Mouse (Mus musculus): ENCODE measurements around the gene Tagap. TPM values are rescaled to one million over a fixed set of nuclear protein-coding genes. Genes with fewer than 3 reads are reported as not detected.

Gene Tagap
- polyA plus RNA-seq, 1 experiment from 2014 or later: 1.5 TPM

- no peak overlapping the region for H3K4me3 ChIP-seq (ENCODE audit: low read depth, low read length)
- H3K36me3 ChIP-seq (replicated peaks; ENCODE audit: insufficient read depth, low read length): no peaks in the 10 kb centered on the region
- WGBS (ENCODE audit: insufficient replicate concordance): 65% methylated on average over 10 of the region's 10 CpGs
- TF ChIP-seq EP300 (IDR thresholded peaks at IDR 0.05; ENCODE audit: low read depth) (no peak), CTCF (IDR thresholded peaks at IDR 0.05; ENCODE audit: low read depth) (no peak)
- H3K4me1 ChIP-seq (ENCODE audit: insufficient read depth): peaks cover 17% of the 10 kb centered on the region
- no peaks in the 10 kb centered on the region for H3K9me3 ChIP-seq (ENCODE audit: low read length)
- H3K27me3 ChIP-seq (ENCODE audit: insufficient read depth, low read length): no peaks in the 10 kb centered on the region
- ATAC-seq (no peak), DNase-seq (no peak)
- no peak overlapping the region for H3K9ac ChIP-seq (replicated peaks)
- H3K27ac ChIP-seq (ENCODE audit: low read depth): no peak overlapping the region
- no peak overlapping the region for H3K4me2 ChIP-seq (ENCODE audit: low read depth, low read length)
These were observed 41.2 kb upstream of the Tagap start for GRCm38 (mm10) chr17:7884606-7885005.

- H3K36me3 ChIP-seq (replicated peaks; ENCODE audit: insufficient read depth, low read length): no peaks in the 10 kb centered on the region
- no peaks in the 10 kb centered on the region for H3K9me3 ChIP-seq (ENCODE audit: low read length)
- TF ChIP-seq CTCF (IDR thresholded peaks at IDR 0.05; ENCODE audit: low read depth) (no peak), EP300 (IDR thresholded peaks at IDR 0.05; ENCODE audit: low read depth) (no peak)
- ATAC-seq: no peak
- 64% methylated on average over 20 of the region's 20 CpGs for WGBS (ENCODE audit: insufficient replicate concordance)
- no peak overlapping the region for H3K27ac ChIP-seq (ENCODE audit: low read depth)
- no peak overlapping the region for H3K4me2 ChIP-seq (ENCODE audit: low read depth, low read length)
- no peak for DNase-seq
- no peak overlapping the region for H3K4me3 ChIP-seq (ENCODE audit: low read depth, low read length)
- no peak overlapping the region for H3K9ac ChIP-seq (replicated peaks)
- peaks cover 17% of the 10 kb centered on the region for H3K4me1 ChIP-seq (ENCODE audit: insufficient read depth)
- no peaks in the 10 kb centered on the region for H3K27me3 ChIP-seq (ENCODE audit: insufficient read depth, low read length)
These were observed 38.6 kb upstream of the Tagap start for GRCm38 (mm10) chr17:7887071-7887815.

- H3K36me3 ChIP-seq (replicated peaks; ENCODE audit: insufficient read depth, low read length): no peaks in the 10 kb centered on the region
- H3K9ac ChIP-seq (replicated peaks): no peak overlapping the region
- H3K4me1 ChIP-seq (ENCODE audit: insufficient read depth): peaks cover 17% of the 10 kb centered on the region
- ATAC-seq: no peak
- 80% methylated on average over 6 of the region's 6 CpGs for whole genome bisulfite sequencing (ENCODE audit: insufficient replicate concordance)
- H3K4me2 ChIP-seq (ENCODE audit: low read depth, low read length): no peak overlapping the region
- no peaks in the 10 kb centered on the region for H3K9me3 ChIP-seq (ENCODE audit: low read length)
- no peak for DNase-seq
- TF ChIP-seq CTCF (IDR thresholded peaks at IDR 0.05; ENCODE audit: low read depth) (no peak), EP300 (IDR thresholded peaks at IDR 0.05; ENCODE audit: low read depth) (no peak)
- H3K27me3 ChIP-seq (ENCODE audit: insufficient read depth, low read length): no peaks in the 10 kb centered on the region
- no peak overlapping the region for H3K27ac ChIP-seq (ENCODE audit: low read depth)
- no peak overlapping the region for H3K4me3 ChIP-seq (ENCODE audit: low read depth, low read length)
These were observed 37.5 kb upstream of the Tagap start for GRCm38 (mm10) chr17:7888291-7888690.

- H3K9ac ChIP-seq (replicated peaks): no peak overlapping the region
- ATAC-seq: no peak
- TF ChIP-seq CTCF (IDR thresholded peaks at IDR 0.05; ENCODE audit: low read depth): no peak
- no peak for TF ChIP-seq EP300 (IDR thresholded peaks at IDR 0.05; ENCODE audit: low read depth)
- H3K27me3 ChIP-seq (ENCODE audit: insufficient read depth, low read length): no peaks in the 10 kb centered on the region
- H3K4me1 ChIP-seq (ENCODE audit: insufficient read depth): peaks cover 17% of the 10 kb centered on the region
- DNase-seq: no peak
- 47% methylated on average over 9 of the region's 9 CpGs for WGBS (ENCODE audit: insufficient replicate concordance)
- no peak overlapping the region for H3K4me2 ChIP-seq (ENCODE audit: low read depth, low read length)
- H3K9me3 ChIP-seq (ENCODE audit: low read length): no peaks in the 10 kb centered on the region
- no peaks in the 10 kb centered on the region for H3K36me3 ChIP-seq (replicated peaks; ENCODE audit: insufficient read depth, low read length)
- no peak overlapping the region for H3K27ac ChIP-seq (ENCODE audit: low read depth)
- no peak overlapping the region for H3K4me3 ChIP-seq (ENCODE audit: low read depth, low read length)
These were observed 36.8 kb upstream of the Tagap start for GRCm38 (mm10) chr17:7889026-7889425.

- no peak for DNase-seq
- no peak for TF ChIP-seq CTCF (IDR thresholded peaks at IDR 0.05; ENCODE audit: low read depth)
- no peak for TF ChIP-seq EP300 (IDR thresholded peaks at IDR 0.05; ENCODE audit: low read depth)
- Histone ChIP-seq H3K4me2 (ENCODE audit: low read depth, low read length) (no peak overlapping the region), H3K9ac (replicated peaks) (no peak overlapping the region), H3K4me1 (ENCODE audit: insufficient read depth) (peaks cover 4% of the 10 kb centered on the region), H3K27ac (ENCODE audit: low read depth) (no peak overlapping the region), H3K4me3 (ENCODE audit: low read depth, low read length) (no peak overlapping the region), H3K9me3 (ENCODE audit: low read length) (no peaks in the 10 kb centered on the region), H3K36me3 (replicated peaks; ENCODE audit: insufficient read depth, low read length) (no peaks in the 10 kb centered on the region), H3K27me3 (ENCODE audit: insufficient read depth, low read length) (no peaks in the 10 kb centered on the region)
- WGBS (ENCODE audit: insufficient replicate concordance): 59% methylated on average over 8 of the region's 8 CpGs
- ATAC-seq: no peak
These were observed 33.1 kb upstream of the Tagap start for GRCm38 (mm10) chr17:7892676-7893075.

GRCm38 (mm10) chr17:7894094-7894493 is 31.7 kb upstream of the Tagap start:
- WGBS (ENCODE audit: insufficient replicate concordance): 65% methylated on average over 3 of the region's 3 CpGs

More at GRCm38 (mm10) chr17:7894094-7894493, 31.7 kb upstream of the Tagap start:
- no peak overlapping the region for H3K9ac ChIP-seq (replicated peaks)
- ATAC-seq (no peak), DNase-seq (no peak)
- H3K27ac ChIP-seq (ENCODE audit: low read depth): no peak overlapping the region
- no peaks in the 10 kb centered on the region for H3K9me3 ChIP-seq (ENCODE audit: low read length)
- H3K27me3 ChIP-seq (ENCODE audit: insufficient read depth, low read length): no peaks in the 10 kb centered on the region
- no peaks in the 10 kb centered on the region for H3K36me3 ChIP-seq (replicated peaks; ENCODE audit: insufficient read depth, low read length)
- no peak overlapping the region for H3K4me2 ChIP-seq (ENCODE audit: low read depth, low read length)
- TF ChIP-seq EP300 (IDR thresholded peaks at IDR 0.05; ENCODE audit: low read depth) (no peak), CTCF (IDR thresholded peaks at IDR 0.05; ENCODE audit: low read depth) (no peak)
- H3K4me1 ChIP-seq (ENCODE audit: insufficient read depth): no peaks in the 10 kb centered on the region; the same call in 1 of the 2 replicates
- H3K4me3 ChIP-seq (ENCODE audit: low read depth, low read length): no peak overlapping the region

Measured in liver, postnatal 0 days (tissue).